Mouse (Mus musculus) bone marrow macrophage, adult 2 months (primary cell): ENCODE results near the gene Arid4b.

Experiments used
- CTCF ChIP-seq: IDR thresholded peaks from 2 replicates; pipeline ENCODE4 v1.5.1; 2012; ENCODE audit warnings: low read depth, mild to moderate bottlenecking, low read length, moderate library complexity
- POLR2A ChIP-seq: IDR thresholded peaks from 2 replicates; pipeline ENCODE4 v1.6.1; 2012; ENCODE audit warnings: mild to moderate bottlenecking, low read depth, low read length, borderline replicate concordance

DNA sequence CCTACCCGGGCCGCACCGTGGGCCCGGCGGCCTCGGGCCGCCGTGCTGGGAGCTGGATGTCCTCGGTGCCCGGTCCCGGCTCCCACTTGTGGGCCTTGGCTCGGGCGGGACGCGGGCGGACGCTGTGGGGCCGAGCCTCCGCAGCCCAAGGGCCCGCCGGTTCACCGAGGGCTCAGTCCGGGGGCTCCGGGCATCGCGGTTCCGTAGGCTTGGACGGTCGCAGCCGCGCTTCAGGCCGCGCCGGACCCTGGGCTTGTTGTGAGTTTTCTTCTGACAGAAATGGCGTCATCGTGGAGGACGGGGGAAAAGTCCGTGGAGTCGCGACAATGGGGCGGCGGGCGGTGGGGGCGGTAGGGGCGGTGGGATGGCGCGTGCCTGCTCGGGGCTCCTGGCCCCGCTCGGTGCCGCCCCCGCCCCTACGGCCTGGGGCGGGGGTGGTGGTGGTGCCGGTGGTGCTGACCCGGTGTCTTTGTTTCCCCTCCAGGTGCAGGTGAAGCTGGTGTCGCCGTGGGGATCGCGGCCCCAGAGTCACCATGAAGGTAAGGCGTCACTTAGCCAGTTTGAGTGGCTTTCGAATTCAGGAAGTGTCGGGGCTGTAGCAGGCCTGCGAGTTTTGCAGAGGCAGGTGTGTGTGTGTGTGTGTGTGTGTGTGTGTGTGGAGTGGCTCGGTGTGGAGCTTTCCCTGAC, 1.5 kb downstream of the Arid4b start:
- no peak for TF ChIP-seq CTCF
- TF ChIP-seq POLR2A, result no peak
